Mouse (Mus musculus) midbrain, embryonic 12.5 days (tissue): Measurements from ENCODE around the gene Gm20708. TPM values are rescaled to one million over a fixed set of nuclear protein-coding genes. Genes with fewer than 3 reads are reported as not detected.
"Not testable (repeated sequence)": the region's sequence is repeated elsewhere in the genome, so short reads cannot be mapped to it uniquely, and the experiment has no call there.

Experiments
- ATAC-seq: fragments of 200-750 bp; cut with Nextera tagmentation; 2 replicates; pipeline ENCODE4 v1.8.0; 2017; ENCODE audit warnings: low read depth, moderate TSS enrichment, moderate library complexity; ENCODE audit not compliant: low FRiP score
- H3K27ac ChIP-seq: fragments of 300-500 bp; sonication (generic); replicated peaks from 2 replicates; pipeline ENCODE4 v1.5.1; 2016; ENCODE audit warnings: mild to moderate bottlenecking
- H3K27me3 ChIP-seq: fragments of 300-500 bp; sonication (generic); 2 replicates; pipeline ENCODE4 v1.6.1; 2016; ENCODE audit warnings: mild to moderate bottlenecking
- H3K36me3 ChIP-seq: fragments of 300-500 bp; sonication (generic); 2 replicates; pipeline ENCODE4 v1.6.1; 2016
- H3K4me1 ChIP-seq: fragments of 300-500 bp; sonication (generic); 2 replicates; pipeline ENCODE4 v1.6.1; 2016
- H3K4me2 ChIP-seq: fragments of 300-500 bp; sonication (generic); replicated peaks from 2 replicates; pipeline ENCODE4 v1.6.1; 2016; ENCODE audit warnings: mild to moderate bottlenecking, moderate library complexity
- H3K4me3 ChIP-seq: fragments of 300-500 bp; sonication (generic); 2 replicates; pipeline ENCODE4 v1.5.1; 2016; ENCODE audit warnings: mild to moderate bottlenecking
- H3K9ac ChIP-seq: fragments of 300-500 bp; sonication (generic); replicated peaks from 2 replicates; pipeline ENCODE4 v1.6.1; 2016; ENCODE audit warnings: mild to moderate bottlenecking, moderate library complexity
- H3K9me3 ChIP-seq: fragments of 300-500 bp; sonication (generic); 2 replicates; pipeline ENCODE4 v1.6.1; 2016; ENCODE audit warnings: mild to moderate bottlenecking
- WGBS: fragments of 180-500 bp; shearing (Covaris S2); methylation state at CpG from one replicate; pipeline ENCODE4 v1.1.7; 2016; 5-methylcytosine and 5-hydroxymethylcytosine counted together
- polyA plus RNA-seq: library from polyadenylated mRNA; unstranded; fragments of >200 nt; fragmentation: Nextera tagmentation; extraction: Ambion mirVana; gene quantifications from 2 replicates; pipeline ENCODE4 v1.2.1, GENCODE M21; 2016

Gm20708 gene
- polyA plus RNA-seq, 1 experiment from 2014 or later, result 0.56 TPM

DNA sequence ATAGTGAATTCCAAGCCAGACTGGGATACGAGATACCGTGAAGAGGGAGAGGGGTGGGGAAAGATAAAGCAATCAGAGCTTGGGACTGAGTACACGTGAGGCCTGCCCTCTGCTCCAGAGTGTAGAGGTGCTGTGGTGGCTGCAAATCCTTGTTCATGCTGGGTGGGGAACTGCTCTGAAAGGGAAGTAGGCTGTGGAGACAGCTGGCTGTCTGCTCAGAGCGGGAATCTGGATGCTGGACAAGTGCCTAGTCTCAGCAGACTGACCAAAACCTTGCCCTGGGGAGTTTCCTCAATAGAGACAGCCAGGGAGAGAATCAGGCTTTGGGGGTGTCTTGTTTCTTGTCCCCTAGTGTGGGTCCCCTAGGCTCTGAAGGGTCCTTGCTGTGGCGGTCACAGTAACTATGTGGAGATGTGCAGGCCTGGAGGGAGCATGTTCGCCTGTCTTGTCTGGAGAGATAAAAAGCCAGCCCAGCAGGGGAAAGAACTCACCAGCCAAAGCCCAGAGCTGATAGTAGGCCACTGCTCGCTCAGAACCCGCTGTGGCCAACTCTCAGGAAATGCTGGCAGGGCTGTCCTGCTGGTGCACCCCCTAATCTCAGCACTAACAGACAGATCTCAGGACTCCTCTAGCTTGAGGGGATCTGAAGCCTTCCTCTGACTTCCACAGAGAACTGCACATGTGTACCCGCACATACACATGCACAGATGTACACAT lies 19.6 kb downstream of the Gm20708 start:
- Histone ChIP-seq H3K4me2 (no peak overlapping the region; the same call in 1 of the 2 replicates), H3K4me1 (peaks cover 59% of the 10 kb centered on the region), H3K36me3 (no peaks in the 10 kb centered on the region), H3K9me3 (no peaks in the 10 kb centered on the region), H3K4me3 (no peak overlapping the region), H3K27me3 (no peaks in the 10 kb centered on the region), H3K9ac (0 out of 2 replicates have a peak overlapping the region, but pooled peaks have one; percentile 15), H3K27ac (peak overlapping the region; percentile 25; the same call in 1 of the 2 replicates)
- WGBS, result 63% methylated on average over 9 of the region's 9 CpGs
- ATAC-seq, result no peak

DNA sequence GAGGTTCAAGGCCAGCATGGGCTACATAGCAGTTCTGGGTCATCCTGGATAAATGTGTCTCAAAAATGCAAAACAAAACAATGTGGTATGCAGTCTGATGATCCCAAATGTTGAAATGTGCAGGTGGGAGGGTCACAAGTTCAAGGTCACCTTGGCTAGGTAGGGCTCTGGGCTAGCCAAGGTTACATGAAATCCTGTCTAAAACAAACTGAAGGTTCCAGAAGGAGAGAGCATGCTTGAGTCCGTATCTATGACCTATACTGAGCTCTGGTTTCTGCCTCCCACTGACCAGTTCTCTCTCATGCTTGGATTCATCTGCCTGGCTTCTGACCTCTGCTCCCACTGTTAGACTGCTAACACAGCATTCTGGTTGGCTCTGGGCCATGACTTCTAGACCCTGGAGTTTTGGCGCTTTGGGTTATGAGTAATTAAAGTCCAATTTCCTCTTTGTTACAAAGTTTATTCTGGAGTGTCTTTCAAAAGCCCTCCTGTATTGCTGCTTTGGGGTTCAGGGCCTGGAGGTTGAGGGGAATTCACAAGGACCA lies 20.3 kb downstream of the Gm20708 start:
- Histone ChIP-seq H3K9me3 (no peaks in the 10 kb centered on the region), H3K4me3 (no peak overlapping the region), H3K4me2 (no peak overlapping the region), H3K27ac (no peak overlapping the region), H3K36me3 (no peaks in the 10 kb centered on the region), H3K9ac (no peak overlapping the region), H3K27me3 (no peaks in the 10 kb centered on the region), H3K4me1 (peaks cover 52% of the 10 kb centered on the region)
- no peak for ATAC-seq
- WGBS, result 83% methylated on average over 2 of the region's 2 CpGs

DNA sequence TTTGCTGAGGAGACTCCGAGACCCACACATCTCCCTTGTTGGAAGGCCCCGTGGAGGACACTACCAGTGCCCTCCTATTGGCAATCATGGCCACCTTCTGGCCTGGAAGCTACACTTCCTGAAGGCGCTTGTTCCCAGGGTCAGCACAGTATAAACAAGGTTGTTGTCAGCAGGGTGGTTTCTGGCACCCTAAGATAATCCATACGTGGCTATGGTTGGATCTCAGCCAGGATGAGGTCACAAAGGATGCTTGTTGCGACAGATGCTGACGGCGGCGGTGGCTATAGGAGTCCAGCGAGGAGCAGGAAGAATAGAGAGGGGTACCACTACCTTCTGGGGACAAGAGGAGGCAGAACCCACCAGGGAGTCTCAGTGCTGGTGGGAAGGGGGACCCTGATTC lies 20.9 kb downstream of the Gm20708 start:
- Histone ChIP-seq H3K4me2 (no peak overlapping the region), H3K27ac (no peak overlapping the region), H3K9me3 (no peaks in the 10 kb centered on the region), H3K9ac (no peak overlapping the region), H3K36me3 (no peaks in the 10 kb centered on the region), H3K4me1 (peaks cover 46% of the 10 kb centered on the region), H3K4me3 (no peak overlapping the region), H3K27me3 (no peaks in the 10 kb centered on the region)
- ATAC-seq, result no peak
- WGBS, result 84% methylated on average over 9 of the region's 9 CpGs

DNA sequence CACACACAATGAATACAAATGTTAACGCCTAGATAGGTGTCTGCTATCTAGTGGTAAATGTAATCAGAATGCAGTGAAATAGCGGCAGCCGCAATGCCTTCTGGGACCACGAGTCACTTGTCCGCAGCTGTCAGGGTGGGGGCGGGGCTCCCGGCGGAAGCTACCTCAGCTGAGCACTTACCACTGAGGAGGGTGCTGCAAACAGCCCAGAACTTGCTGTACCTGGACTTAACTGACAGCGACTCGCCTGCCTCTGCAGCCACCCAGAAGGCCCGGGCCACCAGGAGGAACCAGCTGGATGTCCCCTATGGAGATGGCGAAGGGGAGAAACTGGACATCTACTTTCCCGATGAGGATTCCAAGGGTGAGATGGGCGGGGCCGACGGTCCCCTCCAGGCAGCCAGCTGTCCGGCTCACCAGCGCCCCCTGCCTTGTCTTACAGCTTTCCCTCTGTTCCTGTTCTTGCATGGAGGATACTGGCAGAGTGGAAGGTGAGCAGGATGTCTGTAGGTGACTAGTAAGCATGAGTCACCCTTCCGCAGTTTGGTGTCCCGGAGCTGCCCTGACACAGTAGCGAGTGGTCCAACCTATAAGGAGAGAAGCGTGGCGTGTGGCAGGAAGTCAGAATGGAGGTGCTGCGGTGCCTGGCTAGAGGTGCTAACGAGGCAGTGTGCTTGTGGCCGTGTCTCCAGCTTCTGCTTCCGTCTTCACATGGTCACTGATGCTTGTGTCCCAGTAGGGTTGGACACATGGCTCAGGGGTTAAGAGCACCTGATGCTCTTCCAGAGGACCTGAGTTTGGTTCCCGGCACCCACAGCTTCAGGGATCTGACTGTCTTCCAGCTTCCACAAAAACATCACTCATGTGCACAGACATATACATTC lies 22.9 kb downstream of the Gm20708 start:
- peak overlapping the region; percentile 25; the same call in 1 of the 2 replicates for H3K27ac ChIP-seq
- peak overlapping the region; percentile 57 for H3K4me2 ChIP-seq
- H3K4me1 ChIP-seq, result peaks cover 26% of the 10 kb centered on the region
- no peaks in the 10 kb centered on the region for H3K27me3 ChIP-seq
- H3K4me3 ChIP-seq, result peak overlapping the region; percentile 39
- no peaks in the 10 kb centered on the region for H3K36me3 ChIP-seq
- WGBS, result 18% methylated on average over 28 of the region's 28 CpGs
- peak; percentile 83 for ATAC-seq
- 0 out of 2 replicates have a peak overlapping the region, but pooled peaks have one; percentile 11 for H3K9ac ChIP-seq
- no peaks in the 10 kb centered on the region for H3K9me3 ChIP-seq

DNA sequence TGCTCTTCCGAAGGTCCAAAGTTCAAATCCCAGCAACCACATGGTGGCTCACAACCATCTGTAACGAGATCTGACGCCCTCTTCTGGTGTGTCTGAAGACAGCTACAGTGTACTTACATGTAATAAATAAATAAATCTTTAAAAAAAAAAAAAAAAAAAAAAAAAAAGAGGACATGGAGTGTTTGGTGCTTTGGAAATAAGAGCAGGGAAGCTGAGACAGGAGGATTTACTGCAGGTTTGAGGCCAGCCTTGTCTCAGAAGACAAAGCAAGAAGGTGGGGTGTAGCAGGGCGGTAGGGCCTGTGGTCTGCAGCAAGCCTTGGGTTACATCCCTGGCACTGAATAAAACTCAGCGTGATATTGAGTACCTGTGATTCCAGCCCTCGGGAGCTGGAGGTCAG lies 24.0 kb downstream of the Gm20708 start:
- not testable (repeated sequence) for H3K27me3 ChIP-seq, H3K9ac ChIP-seq, H3K4me3 ChIP-seq, H3K9me3 ChIP-seq, H3K27ac ChIP-seq, H3K4me2 ChIP-seq, ATAC-seq, H3K36me3 ChIP-seq
- peaks cover 17% of the 10 kb centered on the region for H3K4me1 ChIP-seq
- 69% methylated on average over 6 of the region's 6 CpGs for WGBS

DNA sequence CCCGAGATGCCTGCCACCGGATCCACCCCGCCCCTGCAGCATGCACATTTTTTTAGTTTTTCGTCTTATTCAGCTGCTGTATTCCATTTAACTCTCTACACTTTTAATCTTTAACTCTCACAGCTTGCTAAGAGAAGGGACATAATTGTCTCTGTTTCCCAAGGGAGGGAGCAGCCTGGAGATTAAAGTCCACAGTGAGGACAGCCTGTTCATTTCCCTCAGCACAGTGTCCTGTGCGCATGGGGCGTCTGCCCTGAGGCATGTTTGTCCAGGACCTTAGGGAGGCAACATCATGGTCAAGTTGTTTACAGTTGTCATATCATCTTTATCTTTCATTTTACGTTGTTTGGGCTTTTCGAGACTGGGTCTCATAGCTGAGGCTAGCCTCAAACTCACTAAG lies 24.6 kb downstream of the Gm20708 start:
- WGBS, result 93% methylated on average over 8 of the region's 8 CpGs
- Histone ChIP-seq H3K4me2 (no peak overlapping the region), H3K9ac (no peak overlapping the region), H3K9me3 (no peaks in the 10 kb centered on the region), H3K27ac (no peak overlapping the region), H3K36me3 (no peaks in the 10 kb centered on the region), H3K4me3 (no peak overlapping the region), H3K27me3 (no peaks in the 10 kb centered on the region), H3K4me1 (peaks cover 12% of the 10 kb centered on the region)
- no peak for ATAC-seq

DNA sequence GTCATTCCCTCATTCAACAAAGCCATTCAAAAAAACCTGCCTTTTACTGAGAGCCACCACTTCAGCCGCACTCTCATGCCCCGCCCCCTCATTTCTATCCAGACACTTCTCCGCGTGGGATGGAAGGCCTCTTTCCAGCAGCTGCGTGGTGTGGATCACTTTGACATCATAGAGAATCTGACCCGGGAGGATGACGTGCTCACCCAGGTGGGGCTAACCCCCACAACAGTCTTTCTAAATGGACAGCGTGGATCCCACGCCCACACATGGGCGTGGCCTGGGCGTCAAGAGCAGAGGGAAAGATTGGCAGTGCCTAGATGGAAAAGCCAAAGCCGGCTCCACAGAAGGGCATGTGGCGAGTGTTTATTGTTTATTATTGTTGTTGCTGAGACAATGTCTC lies 26.8 kb downstream of the Gm20708 start:
- no peak overlapping the region for H3K9ac ChIP-seq
- no peaks in the 10 kb centered on the region for H3K36me3 ChIP-seq
- H3K27me3 ChIP-seq, result no peaks in the 10 kb centered on the region
- ATAC-seq, result peak; percentile 38; the same call in 1 of the 2 replicates
- peaks cover 9% of the 10 kb centered on the region for H3K4me1 ChIP-seq
- H3K4me3 ChIP-seq, result 0 out of 2 replicates have a peak overlapping the region, but pooled peaks have one; percentile 2
- no peaks in the 10 kb centered on the region for H3K9me3 ChIP-seq
- H3K27ac ChIP-seq, result no peak overlapping the region
- 34% methylated on average over 13 of the region's 13 CpGs for WGBS
- peak overlapping the region; percentile 32 for H3K4me2 ChIP-seq

DNA sequence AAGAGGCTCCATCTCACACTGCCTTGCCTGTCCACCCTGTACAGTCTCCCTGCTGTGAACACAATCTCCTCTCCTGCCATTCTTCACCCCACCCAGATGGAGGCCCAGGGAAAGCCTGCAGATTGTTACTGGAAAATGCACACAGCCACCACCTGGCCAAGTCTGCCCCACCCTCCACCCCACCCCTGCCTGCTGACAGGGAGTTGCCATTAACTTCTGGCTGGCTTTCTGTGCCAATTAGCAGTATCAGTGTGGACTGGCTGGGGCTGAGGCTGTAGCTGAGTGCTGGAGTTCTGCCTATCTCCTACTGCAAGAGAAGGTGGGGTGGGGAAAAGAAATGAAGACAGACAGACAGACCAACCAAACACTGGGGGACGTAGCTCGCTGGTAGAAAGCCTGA lies 29.1 kb downstream of the Gm20708 start:
- no peak overlapping the region; the same call in 1 of the 2 replicates for H3K27ac ChIP-seq
- 60% methylated on average over 2 of the region's 2 CpGs for WGBS
- no peak overlapping the region for H3K4me2 ChIP-seq
- no peak overlapping the region for H3K9ac ChIP-seq
- H3K4me1 ChIP-seq, result no peaks in the 10 kb centered on the region; the same call in 1 of the 2 replicates
- no peak for ATAC-seq
- no peak overlapping the region for H3K4me3 ChIP-seq
- H3K9me3 ChIP-seq, result no peaks in the 10 kb centered on the region
- no peaks in the 10 kb centered on the region for H3K27me3 ChIP-seq
- H3K36me3 ChIP-seq, result no peaks in the 10 kb centered on the region

DNA sequence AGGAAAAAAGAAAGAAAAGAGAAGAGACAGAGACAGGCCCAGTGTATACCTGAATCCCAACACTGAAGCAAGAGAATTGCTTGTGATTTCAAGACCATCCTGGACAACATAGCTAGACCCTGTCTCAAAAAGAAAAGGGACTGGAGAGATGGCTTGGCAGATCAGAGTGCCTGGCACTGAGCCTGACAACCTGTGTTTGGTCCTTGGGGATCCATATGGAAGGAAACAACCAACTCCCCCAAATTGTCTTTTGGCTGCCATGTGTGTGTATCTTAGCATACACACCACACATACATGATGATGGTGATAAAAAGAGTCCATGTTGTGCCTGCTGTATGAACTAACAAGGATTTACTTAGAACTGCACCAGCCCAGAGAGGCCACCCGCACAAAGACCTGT lies 29.6 kb downstream of the Gm20708 start:
- no peaks in the 10 kb centered on the region for H3K9me3 ChIP-seq
- H3K4me3 ChIP-seq, result no peak overlapping the region
- no peaks in the 10 kb centered on the region; the same call in 1 of the 2 replicates for H3K4me1 ChIP-seq
- 92% methylated on average over 1 of the region's 1 CpGs for WGBS
- no peak overlapping the region for H3K4me2 ChIP-seq
- H3K9ac ChIP-seq, result no peak overlapping the region
- ATAC-seq, result no peak
- H3K36me3 ChIP-seq, result no peaks in the 10 kb centered on the region
- H3K27me3 ChIP-seq, result no peaks in the 10 kb centered on the region
- H3K27ac ChIP-seq, result no peak overlapping the region; the same call in 1 of the 2 replicates

DNA sequence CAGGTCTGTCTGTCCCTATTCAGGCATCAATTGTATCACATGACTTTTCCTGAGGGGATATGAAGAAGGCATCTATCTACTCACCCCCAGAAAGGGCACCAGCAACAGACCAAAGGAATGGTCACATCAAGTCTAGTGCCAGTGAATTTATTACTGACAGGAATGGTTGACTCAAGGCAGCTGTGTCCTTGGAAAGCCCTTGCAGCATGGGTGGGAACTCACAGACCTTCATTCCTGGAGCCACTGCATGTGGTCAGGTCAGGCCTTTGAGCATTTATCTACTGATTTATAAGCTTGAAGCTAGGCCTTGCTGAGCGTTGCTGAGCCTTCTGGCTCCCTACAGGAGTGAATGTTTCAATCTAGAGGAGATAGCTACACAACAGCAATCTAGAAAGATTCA lies 31.4 kb downstream of the Gm20708 start:
- H3K9me3 ChIP-seq, result no peaks in the 10 kb centered on the region
- no peak overlapping the region for H3K27ac ChIP-seq
- no peaks in the 10 kb centered on the region; the same call in 1 of the 2 replicates for H3K4me1 ChIP-seq
- 72% methylated on average over 1 of the region's 1 CpGs for WGBS
- no peak overlapping the region for H3K9ac ChIP-seq
- no peak overlapping the region for H3K4me3 ChIP-seq
- no peaks in the 10 kb centered on the region for H3K27me3 ChIP-seq
- no peak overlapping the region for H3K4me2 ChIP-seq
- no peak for ATAC-seq
- H3K36me3 ChIP-seq, result no peaks in the 10 kb centered on the region

DNA sequence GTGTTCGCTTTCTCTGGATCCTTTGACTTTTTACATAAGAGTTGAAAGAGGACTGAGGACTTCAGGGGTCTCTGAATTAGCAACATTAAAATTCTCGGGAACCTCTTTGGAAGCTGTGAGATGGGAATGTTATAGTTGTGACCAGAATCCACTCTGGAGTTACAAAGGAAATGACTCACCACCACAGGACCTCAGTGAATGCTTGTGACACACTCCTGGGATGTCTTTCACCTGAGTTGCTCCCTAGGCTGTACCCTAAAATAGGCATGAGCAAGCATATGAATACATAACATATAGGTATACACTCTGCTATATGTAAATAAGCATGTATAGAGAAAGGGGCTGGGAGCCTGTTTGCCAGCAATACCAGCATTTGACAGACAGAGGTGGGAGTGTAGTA lies 34.0 kb downstream of the Gm20708 start:
- no peak overlapping the region for H3K9ac ChIP-seq
- no peaks in the 10 kb centered on the region for H3K27me3 ChIP-seq
- peaks cover 8% of the 10 kb centered on the region for H3K4me1 ChIP-seq
- H3K4me3 ChIP-seq, result no peak overlapping the region
- no peaks in the 10 kb centered on the region for H3K36me3 ChIP-seq
- 91% methylated on average over 2 of the region's 2 CpGs for WGBS
- H3K9me3 ChIP-seq, result no peaks in the 10 kb centered on the region
- H3K4me2 ChIP-seq, result no peak overlapping the region
- H3K27ac ChIP-seq, result no peak overlapping the region
- ATAC-seq, result no peak

DNA sequence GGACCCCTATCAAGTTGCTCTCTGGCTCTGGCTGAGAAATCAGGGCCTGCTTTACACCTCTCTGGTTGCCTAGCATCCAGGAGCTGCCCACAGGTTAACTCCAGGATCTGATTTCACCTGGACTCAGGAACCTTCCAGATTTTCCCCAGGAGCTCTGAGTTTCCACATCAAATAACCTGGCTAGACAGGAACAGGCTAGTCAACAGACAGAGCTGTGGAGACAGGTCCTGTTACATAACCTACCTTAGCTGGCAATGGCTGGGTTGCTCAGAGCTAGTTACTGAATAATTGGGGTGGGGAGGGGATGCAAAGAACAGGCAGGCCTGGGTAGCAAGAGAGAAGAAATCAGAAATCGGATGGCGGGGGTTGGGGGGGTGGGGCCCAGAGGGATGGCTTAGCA lies 35.5 kb downstream of the Gm20708 start:
- Histone ChIP-seq H3K9me3 (no peaks in the 10 kb centered on the region), H3K36me3 (no peaks in the 10 kb centered on the region), H3K27me3 (no peaks in the 10 kb centered on the region), H3K4me1 (peaks cover 17% of the 10 kb centered on the region), H3K9ac (no peak overlapping the region), H3K27ac (no peak overlapping the region), H3K4me3 (no peak overlapping the region), H3K4me2 (no peak overlapping the region)
- 73% methylated on average over 2 of the region's 2 CpGs for WGBS
- no peak for ATAC-seq
